Mouse (Mus musculus) small intestine, adult 10 weeks (tissue): Measurements from ENCODE around the gene Gm10436. TPM values are rescaled to one million over a fixed set of nuclear protein-coding genes. Genes with fewer than 3 reads are reported as not detected.

Source experiments
- polyA plus RNA-seq: library from polyadenylated mRNA; stranded (reverse); fragments of 350-450 nt; fragmentation: Illumina TruSeq; extraction: RNeasy Lipid Tissue Mini Kit (QIAGEN cat#74804); gene quantifications from one replicate; pipeline ENCODE4 v1.2.3, GENCODE M21; 2014; ENCODE audit warnings: low replicate concordance

Gm10436 gene
- polyA plus RNA-seq: not detected

GRCm38 (mm10) chr12:88182008-88182407, at the start of gene Gm10436:
Gene Gm10436 (minus strand): TSS chr12:88182108.

Other genes with a start within 250 kb of the Gm10436 start
- gene Gm2042, start 228.0 kb downstream of the Gm10436 start, polyA plus RNA-seq: not detected
- not detected for gene Gm2075, start 170.3 kb downstream of the Gm10436 start, polyA plus RNA-seq
- gene Gm6803, start 163.3 kb downstream of the Gm10436 start, polyA plus RNA-seq: not detected
- not detected for gene Gm2056, start 155.1 kb downstream of the Gm10436 start, polyA plus RNA-seq
- gene Gm16368, start 98.4 kb downstream of the Gm10436 start, polyA plus RNA-seq: not detected
- gene Gm8332, start 68.0 kb upstream of the Gm10436 start, polyA plus RNA-seq: not detected
- gene Gm5662, start 92.4 kb upstream of the Gm10436 start, polyA plus RNA-seq: not detected
- gene Gm5039, start 141.9 kb upstream of the Gm10436 start, polyA plus RNA-seq: not detected
- 1.9 TPM for gene Adck1, start 178.4 kb upstream of the Gm10436 start, polyA plus RNA-seq